Mouse (Mus musculus) stomach, embryonic 14.5 days (tissue): ENCODE data around the gene Hspa5. TPM values are rescaled to one million over a fixed set of nuclear protein-coding genes. Genes with fewer than 3 reads are reported as not detected.
A peak's percentile ranks its signal among the peaks of the same experiment; 100 is the strongest.
"Not testable (repeated sequence)": the region's sequence is repeated elsewhere in the genome, so short reads cannot be mapped to it uniquely, and the experiment has no call there.

ENCODE experiments used
- ATAC-seq: fragments of 200-750 bp; cut with Nextera tagmentation; 2 replicates; pipeline ENCODE4 v1.8.0; 2017; ENCODE audit warnings: low read depth, moderate TSS enrichment; ENCODE audit not compliant: insufficient number of reproducible peaks, insufficient read depth, low FRiP score
- H3K27ac ChIP-seq: fragments of 300-500 bp; sonication (generic); 2 replicates; pipeline ENCODE4 v1.5.1; 2014; ENCODE audit warnings: mild to moderate bottlenecking, low read length, moderate library complexity, mixed read lengths
- H3K27me3 ChIP-seq: fragments of 300-500 bp; sonication (generic); 2 replicates; pipeline ENCODE4 v1.6.1; 2014; ENCODE audit warnings: low read length, control low read depth, mixed read lengths; ENCODE audit not compliant: control insufficient read depth, insufficient read depth
- H3K36me3 ChIP-seq: fragments of 300-500 bp; sonication (generic); 2 replicates; pipeline ENCODE4 v1.6.1; 2014; ENCODE audit warnings: mild to moderate bottlenecking, control low read depth, low read length, moderate library complexity, mixed read lengths; ENCODE audit not compliant: control insufficient read depth, insufficient read depth
- H3K4me1 ChIP-seq: fragments of 300-500 bp; sonication (generic); 2 replicates; pipeline ENCODE4 v1.6.1; 2014; ENCODE audit warnings: low read length, control low read depth, mixed read lengths; ENCODE audit not compliant: control insufficient read depth, insufficient read depth
- H3K4me2 ChIP-seq: fragments of 300-500 bp; sonication (generic); replicated peaks from 2 replicates; pipeline ENCODE4 v1.6.1; 2014; ENCODE audit warnings: low read depth, low read length, control low read depth
- H3K4me3 ChIP-seq: fragments of 300-500 bp; sonication (generic); 2 replicates; pipeline ENCODE4 v1.5.1; 2014; ENCODE audit warnings: low read depth, low read length, control low read depth
- H3K9ac ChIP-seq: fragments of 300-500 bp; sonication (generic); replicated peaks from 2 replicates; pipeline ENCODE4 v1.6.1; 2014; ENCODE audit warnings: low read depth, mild to moderate bottlenecking, control low read depth, low read length, moderate library complexity, mixed read lengths
- H3K9me3 ChIP-seq: fragments of 300-500 bp; sonication (generic); 2 replicates; pipeline ENCODE4 v1.6.1; 2016; ENCODE audit warnings: low read depth, low read length, control low read depth; ENCODE audit not compliant: control insufficient read depth
- WGBS: fragments of 180-500 bp; shearing (Covaris S2); extraction: QIAGEN DNeasy Blood & Tissue Kit; methylation state at CpG from one replicate; pipeline ENCODE4 v1.1.7; 2014; 5-methylcytosine and 5-hydroxymethylcytosine counted together
- polyA plus RNA-seq: library from polyadenylated mRNA; unstranded; fragments of >200 nt; fragmentation: Nextera tagmentation; extraction: Ambion mirVana; gene quantifications from 2 replicates; pipeline ENCODE4 v1.2.1, GENCODE M21; 2014

Hspa5 gene
- polyA plus RNA-seq, 1 experiment from 2014 or later, result 622 TPM

DNA sequence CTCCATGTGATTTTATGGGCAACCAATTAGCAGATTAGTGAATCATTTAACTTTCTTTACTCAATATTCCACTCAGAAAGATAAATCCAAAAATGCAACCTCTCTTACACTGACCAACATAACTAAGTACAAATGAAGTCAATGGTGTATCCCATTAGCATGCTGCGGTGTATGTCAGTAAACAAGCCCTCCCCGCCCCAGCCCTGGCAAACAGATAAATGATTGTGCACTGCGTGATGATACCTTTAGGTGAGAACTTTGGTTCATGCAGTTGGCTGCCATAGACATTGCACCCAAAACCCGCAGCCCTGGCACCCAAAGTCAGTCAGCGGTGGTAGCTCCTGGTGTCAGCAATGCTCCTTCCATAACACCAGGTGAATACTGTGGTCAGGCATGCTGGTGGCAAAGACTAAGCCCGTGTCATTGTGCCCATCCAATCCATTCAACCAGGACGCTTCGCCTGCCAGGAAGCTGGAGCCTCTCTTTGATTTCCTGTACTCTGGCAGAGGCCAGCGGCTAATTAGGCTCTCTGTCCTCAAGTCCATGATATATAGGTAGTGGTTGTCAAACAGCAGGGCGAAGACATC lies 33.7 kb downstream of the Hspa5 start:
- WGBS, result 90% methylated on average over 10 of the region's 10 CpGs
- ATAC-seq, result no peak
- Histone ChIP-seq H3K27me3 (no peaks in the 10 kb centered on the region), H3K4me2 (no peak overlapping the region), H3K9ac (no peak overlapping the region), H3K36me3 (peaks cover 34% of the 10 kb centered on the region), H3K27ac (no peak overlapping the region), H3K4me1 (peaks cover 8% of the 10 kb centered on the region; the same call in 1 of the 2 replicates), H3K9me3 (no peaks in the 10 kb centered on the region), H3K4me3 (no peak overlapping the region)

GRCm38 (mm10) chr2:34808057-34808456 lies 36.3 kb downstream of the Hspa5 start:
- H3K4me2 ChIP-seq, result no peak overlapping the region
- H3K4me3 ChIP-seq, result no peak overlapping the region
- H3K9ac ChIP-seq, result no peak overlapping the region
- H3K27me3 ChIP-seq, result no peaks in the 10 kb centered on the region
- H3K4me1 ChIP-seq, result peaks cover 8% of the 10 kb centered on the region; the same call in 1 of the 2 replicates
- H3K9me3 ChIP-seq, result no peaks in the 10 kb centered on the region
- no peak for ATAC-seq
- no peak overlapping the region for H3K27ac ChIP-seq
- peaks cover 59% of the 10 kb centered on the region for H3K36me3 ChIP-seq
- WGBS, result 68% methylated on average over 2 of the region's 2 CpGs

DNA sequence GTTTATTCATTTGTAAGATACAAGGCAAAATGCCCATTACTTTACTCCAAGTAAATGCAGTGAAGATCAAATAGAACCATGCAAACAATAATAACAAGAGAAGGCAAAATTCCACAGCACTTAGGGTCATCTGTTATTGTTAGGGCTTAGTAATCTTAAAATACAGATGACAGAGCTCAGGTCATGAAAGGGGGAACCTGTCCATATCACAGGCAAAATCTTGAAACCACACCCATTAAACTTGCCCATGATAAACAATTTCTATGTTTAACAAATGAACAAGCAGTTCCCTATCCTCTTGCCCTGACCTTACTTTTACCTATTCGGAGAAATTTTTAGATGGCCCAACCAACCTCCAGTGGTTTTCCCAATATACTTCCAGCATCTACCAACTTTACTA lies 37.8 kb downstream of the Hspa5 start:
- ATAC-seq, result no peak
- no peaks in the 10 kb centered on the region for H3K4me1 ChIP-seq
- no peak overlapping the region for H3K9ac ChIP-seq
- H3K9me3 ChIP-seq, result no peaks in the 10 kb centered on the region
- H3K36me3 ChIP-seq, result peaks cover 72% of the 10 kb centered on the region
- H3K27ac ChIP-seq, result no peak overlapping the region
- no peaks in the 10 kb centered on the region for H3K27me3 ChIP-seq
- H3K4me2 ChIP-seq, result no peak overlapping the region
- H3K4me3 ChIP-seq, result no peak overlapping the region
- WGBS, result 88% methylated on average over 1 of the region's 1 CpGs

DNA sequence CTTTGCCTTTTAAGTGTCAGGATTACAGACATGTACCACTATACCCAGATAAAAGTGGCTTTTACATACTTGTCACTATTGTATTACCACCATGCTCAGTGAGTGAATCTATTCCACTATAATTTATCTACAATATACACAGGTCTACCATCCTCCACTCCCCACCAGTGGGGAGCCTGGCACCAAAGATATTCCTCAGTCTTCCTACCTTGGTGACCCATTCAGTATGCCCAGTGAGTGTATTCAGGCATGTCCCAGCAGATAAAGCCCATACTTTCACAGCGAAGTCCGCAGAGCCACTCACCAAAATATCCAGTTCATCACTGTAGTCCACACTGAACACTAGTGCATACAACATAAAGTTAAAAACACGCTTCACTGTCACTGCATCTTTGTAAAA lies 39.0 kb downstream of the Hspa5 start:
- ATAC-seq, result no peak
- Histone ChIP-seq H3K9ac (no peak overlapping the region), H3K4me3 (no peak overlapping the region), H3K4me2 (no peak overlapping the region), H3K9me3 (no peaks in the 10 kb centered on the region), H3K27ac (no peak overlapping the region), H3K4me1 (no peaks in the 10 kb centered on the region), H3K27me3 (no peaks in the 10 kb centered on the region), H3K36me3 (peaks cover 75% of the 10 kb centered on the region)
- WGBS, result 94% methylated on average over 3 of the region's 3 CpGs

DNA sequence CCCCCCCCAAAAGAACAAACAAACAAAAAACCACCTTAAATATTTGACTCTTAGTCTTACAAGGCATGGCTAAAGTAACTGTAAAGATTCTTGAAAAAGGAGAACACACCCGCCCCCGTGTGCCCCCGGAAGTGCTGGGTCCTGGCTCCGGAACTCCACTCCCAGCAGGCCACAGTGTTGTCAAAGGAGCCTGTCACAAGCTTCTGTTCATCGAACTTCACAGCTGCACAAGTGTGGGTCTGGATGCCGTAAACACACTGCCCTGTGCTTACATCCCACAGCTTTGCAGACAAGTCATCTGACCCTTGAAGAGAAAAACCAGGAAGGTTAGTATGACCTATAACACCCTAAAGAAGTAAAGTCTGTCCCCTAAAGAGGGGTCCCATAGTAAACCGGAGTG lies 40.9 kb downstream of the Hspa5 start:
- H3K4me3 ChIP-seq, result no peak overlapping the region
- no peaks in the 10 kb centered on the region for H3K27me3 ChIP-seq
- no peak overlapping the region for H3K9ac ChIP-seq
- no peaks in the 10 kb centered on the region for H3K4me1 ChIP-seq
- H3K9me3 ChIP-seq, result no peaks in the 10 kb centered on the region
- H3K4me2 ChIP-seq, result no peak overlapping the region
- no peak overlapping the region for H3K27ac ChIP-seq
- ATAC-seq, result no peak
- WGBS, result 88% methylated on average over 7 of the region's 7 CpGs
- peaks cover 70% of the 10 kb centered on the region for H3K36me3 ChIP-seq

DNA sequence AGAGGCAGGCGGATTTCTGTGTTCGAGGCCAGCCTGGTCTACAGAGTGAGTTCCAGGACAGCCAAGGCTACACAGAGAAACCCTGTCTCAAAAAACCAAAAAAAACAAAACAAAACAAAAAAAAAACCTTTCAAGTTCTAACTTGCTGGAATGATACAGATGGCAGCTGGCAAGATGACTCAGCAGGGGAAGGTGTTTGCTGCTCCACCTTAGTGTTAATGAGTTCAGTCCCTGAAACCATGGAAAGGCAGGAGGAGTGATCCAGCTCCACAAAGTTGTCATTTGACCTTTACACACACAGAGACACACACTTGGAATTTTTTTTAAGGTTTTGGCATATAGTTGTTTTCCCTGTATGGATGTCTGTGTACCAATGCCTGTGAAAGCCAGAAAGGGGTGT lies 44.1 kb downstream of the Hspa5 start:
- H3K27ac ChIP-seq, ATAC-seq, H3K4me3 ChIP-seq, H3K4me2 ChIP-seq, H3K27me3 ChIP-seq, H3K9ac ChIP-seq, H3K9me3 ChIP-seq, H3K4me1 ChIP-seq: not testable (repeated sequence)
- H3K36me3 ChIP-seq, result peaks cover 47% of the 10 kb centered on the region
- 97% methylated on average over 2 of the region's 2 CpGs for WGBS

GRCm38 (mm10) chr2:34818492-34818891 lies 46.7 kb downstream of the Hspa5 start:
- Histone ChIP-seq H3K27me3 (no peaks in the 10 kb centered on the region), H3K9ac (no peak overlapping the region), H3K4me3 (no peak overlapping the region), H3K36me3 (peaks cover 27% of the 10 kb centered on the region), H3K4me1 (no peaks in the 10 kb centered on the region), H3K4me2 (no peak overlapping the region), H3K27ac (no peak overlapping the region), H3K9me3 (no peaks in the 10 kb centered on the region)
- WGBS, result 93% methylated on average over 2 of the region's 2 CpGs
- no peak for ATAC-seq

GRCm38 (mm10) chr2:34825827-34826459 lies 54.2 kb downstream of the Hspa5 start, which contains the start of gene Fbxw2:
Gene Fbxw2 (minus strand): TSS chr2:34826311.
- Histone ChIP-seq H3K4me3 (peak within 1 kb of the TSS; percentile 95), H3K4me1 (peaks cover 6% of the 10 kb centered on the region; the same call in 1 of the 2 replicates), H3K4me2 (peak within 1 kb of the TSS; percentile 88), H3K27me3 (no peaks in the 10 kb centered on the region), H3K9ac (peak within 1 kb of the TSS; percentile 91), H3K27ac (peak within 1 kb of the TSS; percentile 80; the same call in 1 of the 2 replicates), H3K9me3 (no peaks in the 10 kb centered on the region), H3K36me3 (peaks cover 4% of the 10 kb centered on the region; the same call in 1 of the 2 replicates)
- ATAC-seq, result peak; percentile 97
- WGBS, result under 1% methylated on average over 57 of the region's 57 CpGs
